Comparison of ENCODE assay signal across 25 mouse cellular contexts in the genomic region with DNA sequence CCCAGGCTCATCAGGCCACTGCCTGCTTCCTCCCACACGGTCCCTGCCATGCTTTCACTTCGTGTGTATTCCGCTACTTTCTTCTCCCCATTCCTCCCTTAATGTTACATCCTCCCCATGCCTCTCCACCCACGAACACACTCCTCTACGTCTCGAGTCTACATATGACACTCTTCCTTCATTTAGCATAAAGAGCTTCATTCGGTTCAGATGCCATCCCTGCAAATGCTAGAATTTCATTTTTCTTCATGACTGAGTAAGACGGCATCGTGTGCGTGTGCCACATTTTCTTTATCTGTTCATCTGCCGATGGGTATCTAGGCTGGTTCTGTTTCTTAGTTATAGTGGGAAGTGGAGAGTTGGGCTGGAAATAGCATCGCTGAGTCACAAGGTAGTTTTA. TPM values are rescaled to one million over a fixed set of nuclear protein-coding genes. Genes with fewer than 3 reads are reported as not detected.
DNase-seq lines count a peak whose midpoint lies in the region.
"Had no signal": no experiment of that assay in that cellular context is flagged by ENCODE, and none has a peak within 500 bp of the region (broad histone marks: within the 10 kb centered on the region; RNA-seq: fewer than 3 reads in every experiment).

No protein-coding gene starts in this region.

- peak; percentile 38 for DNase-seq in left cerebral cortex, adult 11 months (ENCODE audit: low spot score)
- no peak for DNase-seq in left cerebral cortex, postnatal 4 days
- DNase-seq in frontal cortex, adult 2 months (ENCODE audit: extremely low spot score in 1 of 2, low spot score in 1 of 2), result peak; percentile 44 to 74
- peak; percentile 19 to 59 for DNase-seq in left cerebral cortex, adult 9 months (ENCODE audit: low spot score in 2 of 2)
- DNase-seq in telencephalon, adult 2 months (ENCODE audit: low read depth, low spot score), result peak; percentile 80
- no peak for DNase-seq in gastrocnemius, postnatal 4 days (ENCODE audit: low spot score in 2 of 2)
- no peak for DNase-seq in kidney, postnatal 14 days
- DNase-seq: cerebellum, adult 11-12 months; cerebellum, postnatal 10 days; gastrocnemius, postnatal 25 days; heart, postnatal 36 days; kidney, adult 2 months; kidney, postnatal 25 days; lung, postnatal 4 days had no signal

- intact Hi-C loops in left cerebral cortex, postnatal 4 days (cut with DNase I), result no loop called here

RNA-seq across cellular contexts. Expression of gene Sox14, which starts 39.3 kb away (rescaled TPM):
- not detected for total RNA-seq in left cerebral cortex, postnatal 4 days (2021)
- not detected in 2 replicates for polyA plus RNA-seq in frontal cortex, adult 2 months (2012; rRNA removed)
- total RNA-seq in gastrocnemius, postnatal 4 days (2021), result not detected
- total RNA-seq: adrenal gland, adult 18-20 months; adrenal gland, postnatal 4 days; ES-E14; gastrocnemius, postnatal 25 days; heart, postnatal 36 days; layer of hippocampus, adult 2 months; megakaryocyte-erythroid progenitor cell, adult 5-6 weeks had no signal
- polyA plus RNA-seq: heart, embryonic 15.5 days; intestine, embryonic 14.5 days; kidney, adult 2 months; limb, embryonic 15.5 days; liver, embryonic 15.5 days; lung, embryonic 16.5 days; urinary bladder, adult 2 months had no signal

Comparison
In these comparisons a context has a peak if more than half of its experiments do, and no peak if none do; other contexts are left out.
1. DNase-seq: peak in left cerebral cortex, adult 11 months (single experiment), frontal cortex, adult 2 months (2 of 2), left cerebral cortex, adult 9 months (2 of 2) and telencephalon, adult 2 months (single experiment); none in left cerebral cortex, postnatal 4 days (single experiment), gastrocnemius, postnatal 4 days (0 of 2) and kidney, postnatal 14 days (single experiment).